Mouse (Mus musculus): ENCODE data around the gene Zc3h6.

- TF ChIP-seq CTCF (IDR thresholded peaks at IDR 0.05) (no peak), EP300 (IDR thresholded peaks at IDR 0.05) (no peak)
Observed at GRCm38 (mm10) chr2:128954186-128954585, 13.0 kb upstream of the Zc3h6 start.
